Mouse (Mus musculus): Measurements from ENCODE around the gene Aen. TPM values are rescaled to one million over a fixed set of nuclear protein-coding genes. Genes with fewer than 3 reads are reported as not detected.

Aen gene
- 10 to 100 TPM; 51.7 to 52.0 TPM for total RNA-seq (2021)
- long read RNA-seq, experiment 1, full-length matches to known transcripts: 111 of 150 reads
- long read RNA-seq, experiment 1, partial matches to known transcripts: 28 of 150 reads
- long read RNA-seq, experiment 1, other reads (novel, unspliced or antisense): 11 of 150 reads
- long read RNA-seq, experiment 2, full-length matches to known transcripts: 126 of 153 reads
- long read RNA-seq, experiment 2, partial matches to known transcripts: 17 of 153 reads
- long read RNA-seq, experiment 2, other reads (novel, unspliced or antisense): 10 of 153 reads

- peak within 1 kb of the TSS; percentile 93 for H3K27ac ChIP-seq
- intact Hi-C loops (cut with DNase I): no loop called here
Measured at GRCm38 (mm10) chr7:78895653-78896333, at the start of gene Aen. Gene Aen (plus strand): TSS chr7:78895854.

GRCm38 (mm10) chr7:78846066-78846716 is 49.5 kb upstream of the Aen start:
- Histone ChIP-seq H3K27ac (peak overlapping the region; percentile 98), H3K4me3 (peak overlapping the region; percentile 95)
- intact Hi-C loops (cut with DNase I): loop anchor here (2.0 to 5.0 kb wide), 2 partner anchors 46 to 51 kb away; no protein-coding TSS in a partner anchor
- no peak for TF ChIP-seq CTCF (IDR thresholded peaks at IDR 0.05)
- no peak for DNase-seq

More at GRCm38 (mm10) chr7:78895653-78896333, at the start of gene Aen:
- peak within 1 kb of the TSS; percentile 96 for H3K4me3 ChIP-seq
- TF ChIP-seq CTCF (IDR thresholded peaks at IDR 0.05): no peak
- peak; percentile 99 for DNase-seq

- DNase-seq: peak; percentile 95
- intact Hi-C loops (cut with DNase I): loop anchor here (2.0 to 5.0 kb wide), 2 partner anchors 45 to 52 kb away; no protein-coding TSS in a partner anchor
- H3K4me3 ChIP-seq: peak within 1 kb of the TSS; percentile 95
- peak within 1 kb of the TSS; percentile 98 for H3K27ac ChIP-seq
- TF ChIP-seq CTCF (IDR thresholded peaks at IDR 0.05): peak; percentile 93
Measured at GRCm38 (mm10) chr7:78846737-78847434, 48.8 kb upstream of the Aen start, which contains the start of gene Det1. Gene Det1 (minus strand): TSS chr7:78847263.

- no peak for DNase-seq
- Histone ChIP-seq H3K4me3 (no peak overlapping the region), H3K27ac (no peak overlapping the region)
- intact Hi-C loops (cut with DNase I): no loop called here
- no peak for TF ChIP-seq CTCF (IDR thresholded peaks at IDR 0.05)
Measured at GRCm38 (mm10) chr7:78854051-78854450, 41.6 kb upstream of the Aen start.

GRCm38 (mm10) chr7:78855044-78855655 is 40.5 kb upstream of the Aen start:
- TF ChIP-seq CTCF (IDR thresholded peaks at IDR 0.05): no peak
- Histone ChIP-seq H3K4me3 (no peak overlapping the region), H3K27ac (no peak overlapping the region)
- intact Hi-C loops (cut with DNase I): no loop called here
- DNase-seq: no peak

- no peak for TF ChIP-seq CTCF (IDR thresholded peaks at IDR 0.05)
- H3K27ac ChIP-seq: no peak overlapping the region
- H3K4me3 ChIP-seq: no peak overlapping the region
- intact Hi-C loops (cut with DNase I): no loop called here
- no peak for DNase-seq
Measured at GRCm38 (mm10) chr7:78863796-78864445, 31.7 kb upstream of the Aen start.

- no peak overlapping the region for H3K4me3 ChIP-seq
- DNase-seq: no peak
- no peak overlapping the region for H3K27ac ChIP-seq
- no peak for TF ChIP-seq CTCF (IDR thresholded peaks at IDR 0.05)
- intact Hi-C loops (cut with DNase I): no loop called here
Measured at GRCm38 (mm10) chr7:78864446-78864802, 31.2 kb upstream of the Aen start.

GRCm38 (mm10) chr7:78865212-78865949 is 30.3 kb upstream of the Aen start:
- intact Hi-C loops (cut with DNase I): no loop called here
- no peak for DNase-seq
- no peak overlapping the region for H3K27ac ChIP-seq
- no peak overlapping the region for H3K4me3 ChIP-seq
- TF ChIP-seq CTCF (IDR thresholded peaks at IDR 0.05): no peak

GRCm38 (mm10) chr7:78868731-78869130 is 26.9 kb upstream of the Aen start:
- Histone ChIP-seq H3K4me3 (no peak overlapping the region), H3K27ac (no peak overlapping the region)
- no peak for TF ChIP-seq CTCF (IDR thresholded peaks at IDR 0.05)
- no peak for DNase-seq
- intact Hi-C loops (cut with DNase I): no loop called here

GRCm38 (mm10) chr7:78872366-78872765 is 23.3 kb upstream of the Aen start:
- no peak overlapping the region for H3K4me3 ChIP-seq
- H3K27ac ChIP-seq: no peak overlapping the region
- no peak for TF ChIP-seq CTCF (IDR thresholded peaks at IDR 0.05)
- intact Hi-C loops (cut with DNase I): no loop called here
- no peak for DNase-seq

GRCm38 (mm10) chr7:78872831-78873230 is 22.8 kb upstream of the Aen start:
- intact Hi-C loops (cut with DNase I): no loop called here
- Histone ChIP-seq H3K27ac (no peak overlapping the region), H3K4me3 (no peak overlapping the region)
- TF ChIP-seq CTCF (IDR thresholded peaks at IDR 0.05): no peak
- DNase-seq: no peak
